In genomic region chr17:83895321-83895770, GRCm38 (mm10) we compare ENCODE assay signal across 10 mouse cellular contexts. TPM values are rescaled to one million over a fixed set of nuclear protein-coding genes. Genes with fewer than 3 reads are reported as not detected.
DNase-seq lines count a peak whose midpoint lies in the region; ATAC-seq and TF ChIP-seq lines count a peak whose summit lies in the region.
"Had no signal": no experiment of that assay in that cellular context is flagged by ENCODE, and none has a peak within 500 bp of the region (broad histone marks: within the 10 kb centered on the region; RNA-seq: fewer than 3 reads in every experiment).

No protein-coding gene starts in this region.

- WGBS in heart, adult 2 months, result 57% methylated on average over 8 of the region's 8 CpGs
- 12% methylated on average over 8 of the region's 8 CpGs for WGBS in limb, embryonic 13.5 days
- 73% methylated on average over 8 of the region's 8 CpGs for WGBS in forebrain, embryonic 11.5 days

- no peaks in the 10 kb centered on the region for H3K27me3 ChIP-seq in heart, adult 2 months (ENCODE audit: control insufficient read depth, insufficient read depth, low read length)
- no peaks in the 10 kb centered on the region for H3K27me3 ChIP-seq in limb, embryonic 13.5 days
- H3K27me3 ChIP-seq in forebrain, embryonic 11.5 days (ENCODE audit: control insufficient read depth, insufficient read depth, low read length), result no peaks in the 10 kb centered on the region

- no peak for TF ChIP-seq EP300 in heart, adult 2 months (IDR thresholded peaks at IDR 0.05; ENCODE audit: insufficient read depth, low read depth, low read length)

- H3K36me3 ChIP-seq in heart, adult 2 months (ENCODE audit: control insufficient read depth, insufficient read depth, low read length), result no peaks in the 10 kb centered on the region
- no peaks in the 10 kb centered on the region for H3K36me3 ChIP-seq in limb, embryonic 13.5 days
- H3K36me3 ChIP-seq in forebrain, embryonic 11.5 days (ENCODE audit: control insufficient read depth, insufficient read depth, low read length), result no peaks in the 10 kb centered on the region

- no peak for TF ChIP-seq CTCF in heart, adult 2 months (IDR thresholded peaks at IDR 0.05)

- H3K79me2 ChIP-seq in heart, adult 2 months (replicated peaks; ENCODE audit: control insufficient read depth, insufficient read depth, low read length), result no peaks in the 10 kb centered on the region

- ATAC-seq in limb, embryonic 13.5 days (ENCODE audit: low FRiP score, low read depth), result peak; percentile 67
- ATAC-seq in forebrain, embryonic 11.5 days (replicated peaks; ENCODE audit: low FRiP score), result no peak

- no peak for TF ChIP-seq POLR2A in heart, adult 2 months (IDR thresholded peaks at IDR 0.05; ENCODE audit: insufficient read depth, low read depth, low read length)

- peaks cover 13% of the 10 kb centered on the region for H3K4me1 ChIP-seq in heart, adult 2 months (ENCODE audit: control insufficient read depth, insufficient read depth, low read length)
- peaks cover 51% of the 10 kb centered on the region for H3K4me1 ChIP-seq in limb, embryonic 13.5 days
- H3K4me1 ChIP-seq in forebrain, embryonic 11.5 days (replicated peaks; ENCODE audit: control insufficient read depth, insufficient read depth, low read length), result 0 out of 2 replicates have a peak, but pooled peaks cover 2% of the 10 kb centered on the region

- DNase-seq in adrenal gland, postnatal 10 days, result peak; percentile 45
- DNase-seq in adrenal gland, postnatal 25 days, result no peak
- peak; percentile 13 for DNase-seq in MN1 (ENCODE audit: low spot score)
- DNase-seq in heart, adult 2 months, result peak; percentile 64 to 75
- DNase-seq in forebrain, embryonic 11.5 days (ENCODE audit: low spot score), result no peak
- no peak for DNase-seq in frontal cortex, postnatal 36 days (ENCODE audit: low spot score in 2 of 2)
- no peak for DNase-seq in layer of hippocampus, postnatal 36 days
- DNase-seq: cerebellum, adult 8-10 months had no signal

- no peak overlapping the region for H3K9ac ChIP-seq in heart, adult 2 months (ENCODE audit: low read depth, low read length)
- no peak overlapping the region for H3K9ac ChIP-seq in limb, embryonic 13.5 days
- H3K9ac ChIP-seq in forebrain, embryonic 11.5 days (ENCODE audit: low read length), result no peak overlapping the region
- H3K9ac ChIP-seq: liver, embryonic 14.5 days had no signal

- no peak overlapping the region for H3K4me2 ChIP-seq in limb, embryonic 13.5 days (replicated peaks)
- no peak overlapping the region for H3K4me2 ChIP-seq in forebrain, embryonic 11.5 days (ENCODE audit: low read depth, low read length, severe bottlenecking)

- H3K9me3 ChIP-seq in limb, embryonic 13.5 days, result no peaks in the 10 kb centered on the region
- no peaks in the 10 kb centered on the region for H3K9me3 ChIP-seq in forebrain, embryonic 11.5 days (ENCODE audit: control insufficient read depth, low read length)

- no peak overlapping the region for H3K4me3 ChIP-seq in heart, adult 2 months
- no peak overlapping the region for H3K4me3 ChIP-seq in limb, embryonic 13.5 days
- H3K4me3 ChIP-seq in forebrain, embryonic 11.5 days (ENCODE audit: low read depth, low read length), result no peak overlapping the region

- intact Hi-C loops in heart, adult 2 months (cut with DNase I), result no loop called here

- H3K27ac ChIP-seq in heart, adult 2 months, result peak overlapping the region; percentile 21; the same call in 1 of the 2 replicates
- H3K27ac ChIP-seq in limb, embryonic 13.5 days, result peak overlapping the region; percentile 83
- H3K27ac ChIP-seq in forebrain, embryonic 11.5 days (ENCODE audit: low read depth, low read length), result no peak overlapping the region
- H3K27ac ChIP-seq: liver, embryonic 14.5 days had no signal

RNA-seq across cellular contexts. Expression of gene Haao, which starts 47.6 kb away (rescaled TPM):
- total RNA-seq in adrenal gland, postnatal 10 days (2021), result 10 to 100 TPM; 12.6 to 27.1 TPM
- total RNA-seq in adrenal gland, postnatal 25 days (2021), result 0.43 and 3.8 TPM in 2 replicates
- total RNA-seq in heart, adult 2 months (2021), result under 1 TPM; 0.25 to 0.29 TPM
- 1.2 and 1.4 TPM in 2 replicates for polyA plus RNA-seq in heart, adult 2 months (2012; rRNA removed)
- polyA plus RNA-seq in limb, embryonic 13.5 days (2015; fragmentation: Nextera tagmentation; extraction: Ambion mirVana), result 1.3 TPM in 2 replicates
- polyA plus RNA-seq in forebrain, embryonic 11.5 days (2014; fragmentation: Nextera tagmentation; extraction: Ambion mirVana), result not detected in 2 replicates
- not detected for total RNA-seq in layer of hippocampus, postnatal 36 days (2021)

Comparison
In these comparisons a context has a peak if more than half of its experiments do, and no peak if none do; other contexts are left out.
1. DNase-seq: peak in adrenal gland, postnatal 10 days (single experiment), MN1 (single experiment) and heart, adult 2 months (2 of 2); none in adrenal gland, postnatal 25 days (single experiment), forebrain, embryonic 11.5 days (single experiment), frontal cortex, postnatal 36 days (0 of 2) and layer of hippocampus, postnatal 36 days (0 of 2).